Mouse (Mus musculus) urinary bladder, postnatal 36 days (tissue): Measurements from ENCODE around the gene Heatr5a.

Experiments
- DNase-seq, 2 experiments: peaks; one replicate each; pipeline ENCODE4 v3.0.0; 2022; ENCODE audit warnings: low spot score in 2 of 2, mixed read lengths in 1 of 2

The Heatr5a gene

GRCm38 (mm10) chr12:51972269-51973065, 1.3 kb upstream of the Heatr5a start:
- DNase-seq, result no peak

GRCm38 (mm10) chr12:51970352-51971069, 610 bp downstream of the Heatr5a start:
- DNase-seq, result no peak

- DNase-seq, result no peak
Observed at GRCm38 (mm10) chr12:51969876-51970275, 1.2 kb downstream of the Heatr5a start.

- no peak for DNase-seq
Observed at GRCm38 (mm10) chr12:51969092-51969491, 2.0 kb downstream of the Heatr5a start.

- no peak for DNase-seq
Observed at GRCm38 (mm10) chr12:51967915-51968595, 3.1 kb downstream of the Heatr5a start.

GRCm38 (mm10) chr12:51957626-51958025, 13.5 kb downstream of the Heatr5a start:
- DNase-seq, result no peak

- DNase-seq, result no peak
Observed at GRCm38 (mm10) chr12:51952309-51952708, 18.8 kb downstream of the Heatr5a start.

GRCm38 (mm10) chr12:51947498-51947945, 23.6 kb downstream of the Heatr5a start:
- DNase-seq, result no peak

GRCm38 (mm10) chr12:51945331-51945730, 25.8 kb downstream of the Heatr5a start:
- DNase-seq, result no peak

- no peak for DNase-seq
Observed at GRCm38 (mm10) chr12:51939848-51940247, 31.3 kb downstream of the Heatr5a start.

GRCm38 (mm10) chr12:51937938-51938337, 33.2 kb downstream of the Heatr5a start:
- no peak for DNase-seq

- DNase-seq, result no peak
Observed at GRCm38 (mm10) chr12:51929630-51930029, 41.5 kb downstream of the Heatr5a start.

- no peak for DNase-seq
Observed at GRCm38 (mm10) chr12:51917191-51917590, 53.9 kb downstream of the Heatr5a start.

- DNase-seq, result peak; percentile 31 to 43
Observed at GRCm38 (mm10) chr12:51914903-51915670, 56.0 kb downstream of the Heatr5a start.

GRCm38 (mm10) chr12:51909202-51909601, 61.9 kb downstream of the Heatr5a start:
- DNase-seq, result no peak

- no peak for DNase-seq
Observed at GRCm38 (mm10) chr12:51907543-51907942, 63.6 kb downstream of the Heatr5a start.

GRCm38 (mm10) chr12:51900551-51900950, 70.6 kb downstream of the Heatr5a start:
- DNase-seq, result no peak

GRCm38 (mm10) chr12:51896901-51897300, 74.2 kb downstream of the Heatr5a start:
- DNase-seq, result no peak

- DNase-seq, result no peak
Observed at GRCm38 (mm10) chr12:51888609-51889008, 82.5 kb downstream of the Heatr5a start.

- DNase-seq, result no peak
Observed at GRCm38 (mm10) chr12:51887301-51888290, 83.5 kb downstream of the Heatr5a start.
